Mouse (Mus musculus): Measurements from ENCODE around the gene Kcnj8.

The Kcnj8 gene

GRCm38 (mm10) chr6:142571055-142571618 is at the start of gene Kcnj8:
Kcnj8 (minus strand) TSS chr6:142571614.
- in situ Hi-C loops (cut with MboI, MseI): no loop called here

GRCm38 (mm10) chr6:142616659-142617058 is 45.2 kb upstream of the Kcnj8 start:
- in situ Hi-C loops (cut with MboI, MseI): no loop called here

GRCm38 (mm10) chr6:142614324-142614723 is 42.9 kb upstream of the Kcnj8 start:
- in situ Hi-C loops (cut with MboI, MseI): no loop called here

GRCm38 (mm10) chr6:142612366-142612765 is 41.0 kb upstream of the Kcnj8 start:
- in situ Hi-C loops (cut with MboI, MseI): no loop called here

GRCm38 (mm10) chr6:142609401-142610373 is 38.3 kb upstream of the Kcnj8 start:
- in situ Hi-C loops (cut with MboI, MseI): no loop called here

GRCm38 (mm10) chr6:142607080-142607479 is 35.7 kb upstream of the Kcnj8 start:
- in situ Hi-C loops (cut with MboI, MseI): no loop called here

GRCm38 (mm10) chr6:142602772-142603171 is 31.4 kb upstream of the Kcnj8 start:
- in situ Hi-C loops (cut with MboI, MseI): no loop called here

- in situ Hi-C loops (cut with MboI, MseI): no loop called here
These were observed 7.4 kb upstream of the Kcnj8 start for GRCm38 (mm10) chr6:142578831-142579230.

- in situ Hi-C loops (cut with MboI, MseI): no loop called here
These were observed 6.4 kb upstream of the Kcnj8 start for GRCm38 (mm10) chr6:142577801-142578200.

GRCm38 (mm10) chr6:142572876-142573275 is 1.5 kb upstream of the Kcnj8 start:
- in situ Hi-C loops (cut with MboI, MseI): no loop called here

- in situ Hi-C loops (cut with MboI, MseI): no loop called here
These were observed 381 bp upstream of the Kcnj8 start for GRCm38 (mm10) chr6:142571629-142572360.

GRCm38 (mm10) chr6:142570046-142570770 is 1.2 kb downstream of the Kcnj8 start:
- in situ Hi-C loops (cut with MboI, MseI): no loop called here

- in situ Hi-C loops (cut with MboI, MseI): loop anchor here in 1 of 2 experiments (10.0 kb wide), 1 partner anchor 1404 kb away; no protein-coding TSS in a partner anchor
These were observed 2.6 kb downstream of the Kcnj8 start for GRCm38 (mm10) chr6:142568713-142569357.

GRCm38 (mm10) chr6:142567452-142567851 is 4.0 kb downstream of the Kcnj8 start:
- in situ Hi-C loops (cut with MboI, MseI): loop anchor here in 1 of 2 experiments (10.0 kb wide), 1 partner anchor 1403 kb away; no protein-coding TSS in a partner anchor

- in situ Hi-C loops (cut with MboI, MseI): loop anchor here in 1 of 2 experiments (10.0 kb wide), 1 partner anchor 1400 kb away; no protein-coding TSS in a partner anchor
These were observed 6.7 kb downstream of the Kcnj8 start for GRCm38 (mm10) chr6:142564746-142565145.

- in situ Hi-C loops (cut with MboI, MseI): loop anchor here in 1 of 2 experiments (10.0 kb wide), 1 partner anchor 1396 kb away; no protein-coding TSS in a partner anchor
These were observed 10.3 kb downstream of the Kcnj8 start for GRCm38 (mm10) chr6:142561151-142561550.

GRCm38 (mm10) chr6:142558772-142559679 is 12.4 kb downstream of the Kcnj8 start:
- in situ Hi-C loops (cut with MboI, MseI): no loop called here

- in situ Hi-C loops (cut with MboI, MseI): no loop called here
These were observed 13.3 kb downstream of the Kcnj8 start for GRCm38 (mm10) chr6:142558076-142558475.

- in situ Hi-C loops (cut with MboI, MseI): no loop called here
These were observed 15.4 kb downstream of the Kcnj8 start for GRCm38 (mm10) chr6:142555988-142556387.

Data from T-helper 17 cell (primary cell).